In genomic region chr8:84528036-84528435, GRCm38 (mm10) we compare ENCODE assay signal across 20 mouse cellular contexts.
"Had no signal": no experiment of that assay in that cellular context is flagged by ENCODE, and none has a peak within 500 bp of the region (broad histone marks: within the 10 kb centered on the region; RNA-seq: fewer than 3 reads in every experiment).

No protein-coding gene starts in this region.

- H3K4me3 ChIP-seq: limb, embryonic 10.5 days; limb, embryonic 13.5 days; liver, embryonic 12.5 days; liver, embryonic 15.5 days; lung, embryonic 15.5 days; megakaryocyte, embryonic 14.5 days; midbrain, embryonic 10.5 days; midbrain, embryonic 13.5 days; stomach, embryonic 15.5 days had no signal

- DNase-seq: kidney, adult 18-20 months; kidney, adult 9 months; kidney, postnatal 14 days; kidney, postnatal 4 days; liver; lung, adult 18-20 months; lung, postnatal 10 days; lung, postnatal 36 days; spleen, adult 18-20 months; thymus, postnatal 36 days had no signal

- H3K4me1 ChIP-seq: limb, embryonic 10.5 days; limb, embryonic 13.5 days; liver, embryonic 12.5 days; liver, embryonic 15.5 days; lung, embryonic 15.5 days; megakaryocyte, embryonic 14.5 days; midbrain, embryonic 10.5 days; midbrain, embryonic 13.5 days; stomach, embryonic 15.5 days had no signal

- ATAC-seq: intestine, embryonic 16.5 days; liver, embryonic 12.5 days; midbrain, embryonic 13.5 days had no signal

- H3K27ac ChIP-seq: limb, embryonic 10.5 days; limb, embryonic 13.5 days; liver, embryonic 12.5 days; liver, embryonic 15.5 days; lung, embryonic 15.5 days; midbrain, embryonic 10.5 days; midbrain, embryonic 13.5 days; stomach, embryonic 15.5 days had no signal
